In the genomic region with DNA sequence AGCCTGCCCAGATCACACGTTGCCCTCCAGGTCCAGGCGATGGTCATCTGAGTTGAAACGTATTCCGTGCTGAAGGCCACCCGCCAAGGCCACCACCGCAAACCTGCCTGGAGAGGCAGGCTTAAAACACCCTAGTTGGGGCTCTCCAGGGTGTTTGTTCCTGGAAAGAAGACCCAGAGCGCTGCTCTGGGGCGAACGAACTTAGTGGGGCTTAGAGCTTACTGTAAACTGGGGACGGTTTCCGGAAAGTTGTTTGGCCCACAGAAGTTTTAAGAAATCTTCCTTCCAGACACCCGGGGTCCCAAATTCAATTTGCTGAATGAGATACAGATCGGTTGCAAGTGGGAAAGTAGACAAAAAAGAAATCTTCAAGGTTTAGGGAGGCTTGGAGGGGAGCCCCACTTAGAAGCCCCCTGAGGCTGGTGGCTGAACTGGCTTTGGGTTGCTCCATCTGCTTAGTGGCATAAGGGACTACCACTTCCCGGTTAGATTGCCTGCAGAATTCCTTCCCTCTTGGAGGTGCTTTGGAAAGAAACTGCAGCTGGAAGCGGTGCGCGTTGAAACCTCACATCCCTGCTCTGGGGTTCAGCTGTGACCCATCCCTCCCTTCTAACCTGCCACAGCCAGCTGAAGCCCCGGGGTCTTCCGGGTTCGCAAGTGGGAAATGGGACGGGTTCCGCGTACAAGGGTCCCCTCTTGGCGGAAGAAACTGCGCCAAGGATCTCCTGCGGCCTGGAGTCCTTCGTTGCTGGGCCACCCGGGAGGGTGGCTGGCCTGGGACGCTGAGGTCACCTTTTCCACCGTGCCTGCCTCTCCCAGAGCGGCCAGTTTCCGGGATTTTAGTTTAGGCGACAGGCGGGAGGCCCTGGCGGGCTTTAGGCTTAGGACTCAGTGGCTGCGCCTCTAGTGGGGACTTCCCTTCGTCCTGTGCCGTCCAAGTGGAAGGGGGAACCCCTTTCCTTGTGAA, we compare ENCODE assay signal across 9 mouse cellular contexts. TPM values are rescaled to one million over a fixed set of nuclear protein-coding genes. Genes with fewer than 3 reads are reported as not detected.
DNase-seq lines count a peak whose midpoint lies in the region; ATAC-seq and TF ChIP-seq lines count a peak whose summit lies in the region.
"Had no signal": no experiment of that assay in that cellular context is flagged by ENCODE, and none has a peak within 500 bp of the region (broad histone marks: within the 10 kb centered on the region; RNA-seq: fewer than 3 reads in every experiment).

No protein-coding gene starts in this region.

- H3K4me2 ChIP-seq in kidney, embryonic 16.5 days (replicated peaks; ENCODE audit: low read depth, low read length), result peak overlapping the region; percentile 43
- peak overlapping the region; percentile 38 for H3K4me2 ChIP-seq in embryonic facial prominence, embryonic 15.5 days (replicated peaks)
- peak overlapping the region; percentile 35 for H3K4me2 ChIP-seq in limb, embryonic 14.5 days (replicated peaks; ENCODE audit: low read depth, low read length, severe bottlenecking)

- no peak for TF ChIP-seq CTCF in bone marrow macrophage, adult 2 months (IDR thresholded peaks at IDR 0.05; ENCODE audit: low read depth, low read length)

- no peak for ATAC-seq in kidney, embryonic 16.5 days (ENCODE audit: low FRiP score, low TSS enrichment)
- no peak for ATAC-seq in embryonic facial prominence, embryonic 15.5 days (ENCODE audit: insufficient number of reproducible peaks, low FRiP score, low TSS enrichment, low read depth)
- ATAC-seq in limb, embryonic 14.5 days (ENCODE audit: low FRiP score, low read depth), result no peak
- ATAC-seq: Patski had no signal

- no peak for TF ChIP-seq POLR2A in bone marrow macrophage, adult 2 months (IDR thresholded peaks at IDR 0.05; ENCODE audit: borderline replicate concordance, low read depth, low read length)
- TF ChIP-seq POLR2A in limb, embryonic 14.5 days (IDR thresholded peaks at IDR 0.05; ENCODE audit: borderline replicate concordance, extremely low read depth, insufficient read depth, insufficient read length), result no peak

- 1% methylated on average over 38 of the region's 38 CpGs for WGBS in kidney, embryonic 16.5 days
- 2% methylated on average over 38 of the region's 38 CpGs for WGBS in embryonic facial prominence, embryonic 15.5 days
- under 1% methylated on average over 35 of the region's 38 CpGs for WGBS in limb, embryonic 14.5 days

- peaks cover 20% of the 10 kb centered on the region for H3K4me1 ChIP-seq in kidney, embryonic 16.5 days (ENCODE audit: insufficient read depth, low read length)
- H3K4me1 ChIP-seq in bone marrow macrophage, adult 2 months (ENCODE audit: control insufficient read depth, insufficient read depth, low read length), result no peaks in the 10 kb centered on the region
- H3K4me1 ChIP-seq in embryonic facial prominence, embryonic 15.5 days, result peaks cover 41% of the 10 kb centered on the region
- H3K4me1 ChIP-seq in limb, embryonic 14.5 days (ENCODE audit: control insufficient read depth, insufficient read depth, low read length), result peaks cover 22% of the 10 kb centered on the region

- peak overlapping the region; percentile 9 for H3K4me3 ChIP-seq in kidney, embryonic 16.5 days (ENCODE audit: low read length)
- 0 out of 2 replicates have a peak overlapping the region, but pooled peaks have one; percentile 15 for H3K4me3 ChIP-seq in bone marrow macrophage, adult 2 months (ENCODE audit: insufficient read depth, low read length)
- H3K4me3 ChIP-seq in embryonic facial prominence, embryonic 15.5 days (replicated peaks), result peak overlapping the region; percentile 21
- peak overlapping the region; percentile 20; the same call in 1 of the 2 replicates for H3K4me3 ChIP-seq in limb, embryonic 14.5 days (replicated peaks; ENCODE audit: low read length)

- no peak overlapping the region for H3K27ac ChIP-seq in kidney, embryonic 16.5 days (ENCODE audit: low read length)
- H3K27ac ChIP-seq in bone marrow macrophage, adult 2 months (ENCODE audit: insufficient read depth, low read depth, low read length), result no peak overlapping the region
- no peak overlapping the region for H3K27ac ChIP-seq in embryonic facial prominence, embryonic 15.5 days (replicated peaks)
- H3K27ac ChIP-seq in limb, embryonic 14.5 days (replicated peaks; ENCODE audit: low read depth, low read length), result 0 out of 2 replicates have a peak overlapping the region, but pooled peaks have one; percentile 10

- no peak for DNase-seq in kidney, postnatal 14 days
- no peak for DNase-seq in limb, embryonic 14.5 days (ENCODE audit: low spot score)
- DNase-seq in left cerebral cortex, adult 18-20 months (ENCODE audit: low spot score in 2 of 2), result no peak
- DNase-seq in cerebellum, adult 11 months, result no peak
- no peak for DNase-seq in frontal cortex, adult 2 months (ENCODE audit: extremely low spot score in 1 of 2, low spot score in 1 of 2)

- H3K9ac ChIP-seq in kidney, embryonic 16.5 days (replicated peaks; ENCODE audit: low read length), result no peak overlapping the region
- no peak overlapping the region for H3K9ac ChIP-seq in embryonic facial prominence, embryonic 15.5 days
- H3K9ac ChIP-seq in limb, embryonic 14.5 days (ENCODE audit: low read depth, low read length, severe bottlenecking), result no peak overlapping the region

- no peaks in the 10 kb centered on the region for H3K36me3 ChIP-seq in kidney, embryonic 16.5 days (ENCODE audit: insufficient read depth, low read length)
- no peaks in the 10 kb centered on the region for H3K36me3 ChIP-seq in embryonic facial prominence, embryonic 15.5 days
- no peaks in the 10 kb centered on the region for H3K36me3 ChIP-seq in limb, embryonic 14.5 days (ENCODE audit: control insufficient read depth, insufficient read depth, low read length)

- peaks cover 92% of the 10 kb centered on the region for H3K27me3 ChIP-seq in kidney, embryonic 16.5 days (ENCODE audit: insufficient read depth, low read length)
- peaks cover 93% of the 10 kb centered on the region for H3K27me3 ChIP-seq in embryonic facial prominence, embryonic 15.5 days
- H3K27me3 ChIP-seq in limb, embryonic 14.5 days (ENCODE audit: control insufficient read depth, insufficient read depth, low read length), result peaks cover 88% of the 10 kb centered on the region

- no peaks in the 10 kb centered on the region for H3K9me3 ChIP-seq in kidney, embryonic 16.5 days (ENCODE audit: low read length)
- no peaks in the 10 kb centered on the region for H3K9me3 ChIP-seq in embryonic facial prominence, embryonic 15.5 days (replicated peaks)
- H3K9me3 ChIP-seq in limb, embryonic 14.5 days (ENCODE audit: control insufficient read depth, low read length), result no peaks in the 10 kb centered on the region

RNA-seq across cellular contexts. Expression of gene Barx1, which starts 3.3 kb away (rescaled TPM):
- polyA plus RNA-seq in kidney, embryonic 16.5 days (2015; fragmentation: Nextera tagmentation; extraction: Ambion mirVana), result 0.11 and 0.13 TPM in 2 replicates
- polyA plus RNA-seq in bone marrow macrophage, adult 2 months (2012; ENCODE audit: insufficient read depth, insufficient read length, missing spikeins), result not detected in 2 replicates
- 17.7 and 18.8 TPM in 2 replicates for polyA plus RNA-seq in embryonic facial prominence, embryonic 15.5 days (2015; fragmentation: Nextera tagmentation; extraction: Ambion mirVana)
- 10.0 and 11.3 TPM in 2 replicates for polyA plus RNA-seq in limb, embryonic 14.5 days (2012; rRNA removed)
- 5.4 and 8.7 TPM in 2 replicates for polyA plus RNA-seq in limb, embryonic 14.5 days (2014; fragmentation: Nextera tagmentation; extraction: Ambion mirVana)
- total RNA-seq in left cerebral cortex, adult 18-20 months (2021), result not detected
- not detected in 2 replicates for polyA plus RNA-seq in frontal cortex, adult 2 months (2012; rRNA removed)
- polyA plus RNA-seq: Patski had no signal

RNA-seq across cellular contexts. Expression of gene Ptpdc1, which starts 34.1 kb away (rescaled TPM):
- polyA plus RNA-seq in kidney, embryonic 16.5 days (2015; fragmentation: Nextera tagmentation; extraction: Ambion mirVana), result 11.4 and 12.3 TPM in 2 replicates
- 2.3 and 2.9 TPM in 2 replicates for polyA plus RNA-seq in bone marrow macrophage, adult 2 months (2012; ENCODE audit: insufficient read depth, insufficient read length, missing spikeins)
- 16.4 and 18.2 TPM in 2 replicates for polyA plus RNA-seq in embryonic facial prominence, embryonic 15.5 days (2015; fragmentation: Nextera tagmentation; extraction: Ambion mirVana)
- 16.3 and 16.7 TPM in 2 replicates for polyA plus RNA-seq in limb, embryonic 14.5 days (2012; rRNA removed)
- polyA plus RNA-seq in limb, embryonic 14.5 days (2014; fragmentation: Nextera tagmentation; extraction: Ambion mirVana), result 20.2 and 21.3 TPM in 2 replicates
- 10 to 100 TPM; 21.8 to 23.5 TPM for total RNA-seq in left cerebral cortex, adult 18-20 months (2021)
- polyA plus RNA-seq in frontal cortex, adult 2 months (2012; rRNA removed), result 24.0 and 24.8 TPM in 2 replicates
